Mouse (Mus musculus): ENCODE results near the gene Cldnd2. TPM values are rescaled to one million over a fixed set of nuclear protein-coding genes. Genes with fewer than 3 reads are reported as not detected.

Gene Cldnd2
- polyA plus RNA-seq, 1 experiment from 2014 or later: not detected

GRCm38 (mm10) chr7:43452609-43453008, 12.0 kb downstream of the Cldnd2 start:
- H3K27ac ChIP-seq (replicated peaks): no peak overlapping the region
- 46% methylated on average over 4 of the region's 4 CpGs for WGBS
- DNase-seq (ENCODE audit: low spot score): no peak
- H3K4me1 ChIP-seq: no peaks in the 10 kb centered on the region
- no peaks in the 10 kb centered on the region for H3K9me3 ChIP-seq (replicated peaks)
- no peaks in the 10 kb centered on the region for H3K27me3 ChIP-seq (ENCODE audit: low read depth, poor library complexity, severe bottlenecking)
- no peak overlapping the region for H3K4me3 ChIP-seq
- H3K36me3 ChIP-seq: peaks cover 63% of the 10 kb centered on the region

GRCm38 (mm10) chr7:43453599-43454355, 13.2 kb downstream of the Cldnd2 start:
- Histone ChIP-seq H3K4me3 (no peak overlapping the region), H3K27ac (replicated peaks) (no peak overlapping the region), H3K4me1 (no peaks in the 10 kb centered on the region), H3K27me3 (ENCODE audit: low read depth, poor library complexity, severe bottlenecking) (no peaks in the 10 kb centered on the region), H3K9me3 (replicated peaks) (no peaks in the 10 kb centered on the region), H3K36me3 (peaks cover 67% of the 10 kb centered on the region)
- no peak for DNase-seq (ENCODE audit: low spot score)
- 93% methylated on average over 14 of the region's 14 CpGs for WGBS

GRCm38 (mm10) chr7:43454371-43454770, 13.8 kb downstream of the Cldnd2 start:
- no peak overlapping the region for H3K4me3 ChIP-seq
- no peaks in the 10 kb centered on the region for H3K27me3 ChIP-seq (ENCODE audit: low read depth, poor library complexity, severe bottlenecking)
- H3K4me1 ChIP-seq: no peaks in the 10 kb centered on the region
- no peak overlapping the region for H3K27ac ChIP-seq (replicated peaks)
- no peaks in the 10 kb centered on the region for H3K9me3 ChIP-seq (replicated peaks)
- no peak for DNase-seq (ENCODE audit: low spot score)
- WGBS: 90% methylated on average over 6 of the region's 6 CpGs
- peaks cover 67% of the 10 kb centered on the region for H3K36me3 ChIP-seq

GRCm38 (mm10) chr7:43462851-43463250, 22.3 kb downstream of the Cldnd2 start, which contains the start of gene Vsig10l:
TSS of gene Vsig10l (plus strand) at chr7:43463151.
- Histone ChIP-seq H3K27ac (replicated peaks) (no peak within 1 kb of the TSS), H3K9me3 (replicated peaks) (no peaks in the 10 kb centered on the region), H3K36me3 (peaks cover 2% of the 10 kb centered on the region; the same call in 1 of the 2 replicates), H3K4me1 (peaks cover 20% of the 10 kb centered on the region), H3K27me3 (ENCODE audit: low read depth, poor library complexity, severe bottlenecking) (peaks cover 49% of the 10 kb centered on the region), H3K4me3 (no peak within 1 kb of the TSS)
- DNase-seq (ENCODE audit: low spot score): no peak
- 82% methylated on average over 4 of the region's 4 CpGs for WGBS

GRCm38 (mm10) chr7:43463976-43464375, 23.4 kb downstream of the Cldnd2 start:
- WGBS: 88% methylated on average over 7 of the region's 7 CpGs
- no peak for DNase-seq (ENCODE audit: low spot score)
- no peak overlapping the region for H3K4me3 ChIP-seq
- H3K4me1 ChIP-seq: peaks cover 20% of the 10 kb centered on the region
- H3K27ac ChIP-seq (replicated peaks): no peak overlapping the region
- no peaks in the 10 kb centered on the region for H3K9me3 ChIP-seq (replicated peaks)
- H3K27me3 ChIP-seq (ENCODE audit: low read depth, poor library complexity, severe bottlenecking): peaks cover 55% of the 10 kb centered on the region
- H3K36me3 ChIP-seq: no peaks in the 10 kb centered on the region

- Histone ChIP-seq H3K27ac (replicated peaks) (peak overlapping the region; percentile 43; the same call in 1 of the 2 replicates), H3K9me3 (replicated peaks) (no peaks in the 10 kb centered on the region), H3K27me3 (ENCODE audit: low read depth, poor library complexity, severe bottlenecking) (peaks cover 55% of the 10 kb centered on the region), H3K36me3 (no peaks in the 10 kb centered on the region), H3K4me3 (peak overlapping the region; percentile 62), H3K4me1 (peaks cover 20% of the 10 kb centered on the region)
- DNase-seq (ENCODE audit: low spot score): no peak
- 8% methylated on average over 35 of the region's 35 CpGs for WGBS
Observed at GRCm38 (mm10) chr7:43464864-43465343, 24.3 kb downstream of the Cldnd2 start.

- peak; percentile 87 for DNase-seq (ENCODE audit: low spot score)
- WGBS: 1% methylated on average over 33 of the region's 33 CpGs
- peaks cover 20% of the 10 kb centered on the region for H3K4me1 ChIP-seq
- peak overlapping the region; percentile 62 for H3K4me3 ChIP-seq
- no peaks in the 10 kb centered on the region for H3K9me3 ChIP-seq (replicated peaks)
- no peaks in the 10 kb centered on the region for H3K36me3 ChIP-seq
- peak overlapping the region; percentile 55; the same call in 1 of the 2 replicates for H3K27ac ChIP-seq (replicated peaks)
- peaks cover 55% of the 10 kb centered on the region for H3K27me3 ChIP-seq (ENCODE audit: low read depth, poor library complexity, severe bottlenecking)
Observed at GRCm38 (mm10) chr7:43465344-43466098, 24.9 kb downstream of the Cldnd2 start.

GRCm38 (mm10) chr7:43466099-43466694, 25.6 kb downstream of the Cldnd2 start:
- no peaks in the 10 kb centered on the region for H3K9me3 ChIP-seq (replicated peaks)
- WGBS: 1% methylated on average over 33 of the region's 33 CpGs
- peaks cover 55% of the 10 kb centered on the region for H3K27me3 ChIP-seq (ENCODE audit: low read depth, poor library complexity, severe bottlenecking)
- peaks cover 20% of the 10 kb centered on the region for H3K4me1 ChIP-seq
- peak; percentile 84 for DNase-seq (ENCODE audit: low spot score)
- peak overlapping the region; percentile 55; the same call in 1 of the 2 replicates for H3K27ac ChIP-seq (replicated peaks)
- H3K4me3 ChIP-seq: peak overlapping the region; percentile 62
- no peaks in the 10 kb centered on the region for H3K36me3 ChIP-seq

GRCm38 (mm10) chr7:43470373-43470772, 29.8 kb downstream of the Cldnd2 start:
- DNase-seq (ENCODE audit: low spot score): peak; percentile 59
- H3K4me3 ChIP-seq: no peak overlapping the region
- H3K36me3 ChIP-seq: 0 out of 2 replicates have a peak, but pooled peaks cover 2% of the 10 kb centered on the region
- no peak overlapping the region for H3K27ac ChIP-seq (replicated peaks)
- 43% methylated on average over 8 of the region's 8 CpGs for WGBS
- H3K4me1 ChIP-seq: peaks cover 14% of the 10 kb centered on the region
- H3K9me3 ChIP-seq (replicated peaks): no peaks in the 10 kb centered on the region
- H3K27me3 ChIP-seq (ENCODE audit: low read depth, poor library complexity, severe bottlenecking): peaks cover 43% of the 10 kb centered on the region

- WGBS: 9% methylated on average over 23 of the region's 23 CpGs
- peaks cover 5% of the 10 kb centered on the region; the same call in 1 of the 2 replicates for H3K36me3 ChIP-seq
- H3K27me3 ChIP-seq (ENCODE audit: low read depth, poor library complexity, severe bottlenecking): peaks cover 53% of the 10 kb centered on the region
- no peak overlapping the region for H3K4me3 ChIP-seq
- H3K4me1 ChIP-seq: peaks cover 18% of the 10 kb centered on the region
- no peaks in the 10 kb centered on the region for H3K9me3 ChIP-seq (replicated peaks)
- H3K27ac ChIP-seq (replicated peaks): no peak overlapping the region
- no peak for DNase-seq (ENCODE audit: low spot score)
Observed at GRCm38 (mm10) chr7:43475706-43476105, 35.1 kb downstream of the Cldnd2 start.

- peaks cover 18% of the 10 kb centered on the region for H3K4me1 ChIP-seq
- H3K4me3 ChIP-seq: peak overlapping the region; percentile 27; the same call in 1 of the 2 replicates
- H3K36me3 ChIP-seq: peaks cover 5% of the 10 kb centered on the region; the same call in 1 of the 2 replicates
- H3K27me3 ChIP-seq (ENCODE audit: low read depth, poor library complexity, severe bottlenecking): peaks cover 53% of the 10 kb centered on the region
- peak; percentile 34 for DNase-seq (ENCODE audit: low spot score)
- no peaks in the 10 kb centered on the region for H3K9me3 ChIP-seq (replicated peaks)
- H3K27ac ChIP-seq (replicated peaks): no peak overlapping the region
- WGBS: 8% methylated on average over 13 of the region's 13 CpGs
Observed at GRCm38 (mm10) chr7:43476376-43476775, 35.8 kb downstream of the Cldnd2 start.

- Histone ChIP-seq H3K27me3 (ENCODE audit: low read depth, poor library complexity, severe bottlenecking) (peaks cover 28% of the 10 kb centered on the region), H3K36me3 (peaks cover 3% of the 10 kb centered on the region; the same call in 1 of the 2 replicates), H3K9me3 (replicated peaks) (no peaks in the 10 kb centered on the region), H3K27ac (replicated peaks) (no peak overlapping the region), H3K4me3 (no peak overlapping the region), H3K4me1 (peaks cover 9% of the 10 kb centered on the region)
- DNase-seq (ENCODE audit: low spot score): no peak
- WGBS: 77% methylated on average over 3 of the region's 3 CpGs
Observed at GRCm38 (mm10) chr7:43481191-43481590, 40.6 kb downstream of the Cldnd2 start.
